Mouse (Mus musculus): Measurements from ENCODE around the gene Golt1b. TPM values are rescaled to one million over a fixed set of nuclear protein-coding genes. Genes with fewer than 3 reads are reported as not detected.

Gene Golt1b
- total and polyA plus RNA-seq, 3 experiments = 45.3 to 54.7 TPM; not detected in 1

DNA sequence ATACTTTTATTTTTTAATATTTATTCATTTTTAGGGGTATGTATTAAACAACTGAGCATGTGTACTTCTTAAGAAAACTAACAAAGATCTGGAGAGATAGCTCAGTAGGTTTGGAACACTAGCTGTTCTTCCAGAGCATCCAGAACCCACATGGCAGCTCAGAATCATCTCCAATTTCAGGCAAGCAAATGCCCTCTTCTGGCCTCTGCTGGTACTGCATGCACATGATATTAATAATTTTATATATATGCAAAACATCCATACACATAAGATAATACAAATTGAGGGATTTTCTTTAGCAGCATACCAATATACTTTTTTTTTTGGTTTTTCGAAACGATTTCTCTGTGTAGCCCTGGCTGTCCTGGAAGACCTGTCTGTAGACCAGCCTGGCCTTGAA, 43.5 kb upstream of the Golt1b start:
- peaks cover 0 to 5% of the 10 kb centered on the region in 2 experiments; a peak in 3 of 4 replicates for H3K4me1 ChIP-seq (ENCODE audit: control insufficient read depth in 1 of 2, insufficient read depth in 2 of 2, low read length in 2 of 2)
- no peaks in the 10 kb centered on the region; the same call in 1 of the 2 replicates for H3K79me2 ChIP-seq (ENCODE audit: control insufficient read depth, insufficient read depth, low read length, poor library complexity)
- H3K36me3 ChIP-seq (ENCODE audit: control insufficient read depth in 1 of 2, insufficient read depth in 2 of 2, low read length in 2 of 2) = peaks cover 0 to 8% of the 10 kb centered on the region in 2 experiments; a peak in 2 of 4 replicates
- H3K4me3 ChIP-seq (ENCODE audit: control insufficient read depth in 1 of 2, insufficient read depth in 1 of 2, low read depth in 2 of 2, low read length in 2 of 2) = no peak overlapping the region
- no peaks in the 10 kb centered on the region for H3K9me3 ChIP-seq (replicated peaks; ENCODE audit: insufficient read depth, low read length)
- H3K9ac ChIP-seq (ENCODE audit: control insufficient read depth, low read depth, low read length, poor library complexity, severe bottlenecking) = no peak overlapping the region
- H3K27me3 ChIP-seq (ENCODE audit: control insufficient read depth in 1 of 2, insufficient read depth in 2 of 2, low read length in 2 of 2) = no peaks in the 10 kb centered on the region
- TF ChIP-seq CTCF (IDR thresholded peaks at IDR 0.05 in 2 of 3, conservative IDR thresholded peaks at IDR 0.05 in 1 of 3; ENCODE audit: control insufficient read depth in 1 of 3, insufficient read depth in 1 of 3, low read depth in 2 of 3, low read length in 3 of 3, poor library complexity in 1 of 3, severe bottlenecking in 1 of 3) (peak; percentile 65 to 69 (median 69)), SMC3 (IDR thresholded peaks at IDR 0.05; ENCODE audit: low read depth, low read length) (peak; percentile 82), RAD21 (IDR thresholded peaks at IDR 0.05; ENCODE audit: low read depth, low read length) (peak; percentile 75), MYC (IDR thresholded peaks at IDR 0.05; ENCODE audit: low read depth, low read length) (peak; percentile 79; the same call in 1 of the 2 replicates), ZC3H11A (IDR thresholded peaks at IDR 0.05; ENCODE audit: low read depth, low read length) (peak; percentile 85), NELFE (IDR thresholded peaks at IDR 0.05; ENCODE audit: low read depth, low read length) (no peak), MXI1 (IDR thresholded peaks at IDR 0.05; ENCODE audit: low read depth, low read length) (0 out of 2 replicates have a peak, but pooled peaks have one; percentile 6), POLR2AphosphoS5 (IDR thresholded peaks at IDR 0.05; ENCODE audit: borderline replicate concordance, low read depth, low read length) (no peak)
- H3K27ac ChIP-seq (ENCODE audit: control insufficient read depth, low read depth, low read length) = no peak overlapping the region
- peak; percentile 78 for DNase-seq (ENCODE audit: low read depth, low spot score)

GRCm38 (mm10) chr6:142345440-142346038, 41.5 kb upstream of the Golt1b start, which contains the start of gene Pyroxd1:
TSS of gene Pyroxd1 (plus strand) at chr6:142345654.
- Histone ChIP-seq H3K4me1 (ENCODE audit: control insufficient read depth in 1 of 2, insufficient read depth in 2 of 2, low read length in 2 of 2) (peaks cover 0 to 5% of the 10 kb centered on the region in 2 experiments; a peak in 3 of 4 replicates), H3K27me3 (ENCODE audit: control insufficient read depth in 1 of 2, insufficient read depth in 2 of 2, low read length in 2 of 2) (no peaks in the 10 kb centered on the region), H3K27ac (ENCODE audit: control insufficient read depth, low read depth, low read length) (peak within 1 kb of the TSS; percentile 90), H3K9ac (ENCODE audit: control insufficient read depth, low read depth, low read length, poor library complexity, severe bottlenecking) (peak within 1 kb of the TSS; percentile 81), H3K79me2 (ENCODE audit: control insufficient read depth, insufficient read depth, low read length, poor library complexity) (no peaks in the 10 kb centered on the region; the same call in 1 of the 2 replicates), H3K36me3 (ENCODE audit: control insufficient read depth in 1 of 2, insufficient read depth in 2 of 2, low read length in 2 of 2) (peaks cover 0 to 8% of the 10 kb centered on the region in 2 experiments; a peak in 2 of 4 replicates), H3K9me3 (replicated peaks; ENCODE audit: insufficient read depth, low read length) (no peaks in the 10 kb centered on the region), H3K4me3 (ENCODE audit: control insufficient read depth in 1 of 2, insufficient read depth in 1 of 2, low read depth in 2 of 2, low read length in 2 of 2) (peak within 1 kb of the TSS; percentile 81 to 84)
- peak; percentile 95 for DNase-seq (ENCODE audit: low read depth, low spot score)
- TF ChIP-seq CHD2 (IDR thresholded peaks at IDR 0.05; ENCODE audit: low read length) (no peak), E2F4 (IDR thresholded peaks at IDR 0.05; ENCODE audit: borderline replicate concordance, low read depth, low read length) (no peak), SIN3A (IDR thresholded peaks at IDR 0.05; ENCODE audit: low read length) (peak; percentile 100), BHLHE40 (IDR thresholded peaks at IDR 0.05; ENCODE audit: borderline replicate concordance, low read depth, low read length) (peak; percentile 47; the same call in 1 of the 2 replicates), GATA1 (IDR thresholded peaks at IDR 0.05; ENCODE audit: low read depth, low read length) (no peak), SMC3 (IDR thresholded peaks at IDR 0.05; ENCODE audit: low read depth, low read length) (no peak), UBTF (IDR thresholded peaks at IDR 0.05; ENCODE audit: borderline replicate concordance, insufficient read depth, low read depth, low read length) (no peak), MAX (IDR thresholded peaks at IDR 0.05; ENCODE audit: low read length) (peak; percentile 98), CHD1 (IDR thresholded peaks at IDR 0.05; ENCODE audit: low read depth, low read length) (no peak), JUND (IDR thresholded peaks at IDR 0.05; ENCODE audit: low read depth, low read length) (no peak), MEF2A (IDR thresholded peaks at IDR 0.05; ENCODE audit: extremely low read depth, insufficient replicate concordance, low read depth, low read length, poor library complexity, severe bottlenecking) (no peak), HCFC1 (IDR thresholded peaks at IDR 0.05; ENCODE audit: low read depth, low read length) (peak; percentile 96), MYC (IDR thresholded peaks at IDR 0.05; ENCODE audit: low read depth, low read length) (peak; percentile 98), POLR2AphosphoS2 (IDR thresholded peaks at IDR 0.05; ENCODE audit: low read length) (peak; percentile 40; the same call in 1 of the 2 replicates), ZC3H11A (IDR thresholded peaks at IDR 0.05; ENCODE audit: low read depth, low read length) (no peak), RAD21 (IDR thresholded peaks at IDR 0.05; ENCODE audit: low read depth, low read length) (no peak), TAL1 (IDR thresholded peaks at IDR 0.05; ENCODE audit: low read length) (no peak), POLR2A (IDR thresholded peaks at IDR 0.05; ENCODE audit: control insufficient read depth in 1 of 2, insufficient read depth in 1 of 2, low read depth in 1 of 2, low read length in 2 of 2, poor library complexity in 1 of 2) (peak in 1 of 2 experiments; percentile 68; a peak in 1 of 4 replicates), ELF1 (IDR thresholded peaks at IDR 0.05; ENCODE audit: low read depth, low read length) (peak; percentile 98), USF2 (IDR thresholded peaks at IDR 0.05; ENCODE audit: borderline replicate concordance in 1 of 2, insufficient read depth in 1 of 2, low read depth in 1 of 2, low read length in 2 of 2) (no peak), MXI1 (IDR thresholded peaks at IDR 0.05; ENCODE audit: low read depth, low read length) (peak; percentile 100), POLR2AphosphoS5 (IDR thresholded peaks at IDR 0.05; ENCODE audit: borderline replicate concordance, low read depth, low read length) (no peak), TCF12 (IDR thresholded peaks at IDR 0.05; ENCODE audit: low read depth, low read length) (no peak), MYB (IDR thresholded peaks at IDR 0.05; ENCODE audit: low read depth, low read length) (no peak), NRF1 (IDR thresholded peaks at IDR 0.05; ENCODE audit: insufficient read depth, low read depth, low read length, poor library complexity, severe bottlenecking) (peak; percentile 72), USF1 (IDR thresholded peaks at IDR 0.05; ENCODE audit: low read depth, low read length) (peak; percentile 85)
